Mouse (Mus musculus): ENCODE results near the gene B4galt2. TPM values are rescaled to one million over a fixed set of nuclear protein-coding genes. Genes with fewer than 3 reads are reported as not detected.

B4galt2 gene
- polyA plus RNA-seq, 1 experiment from 2014 or later: 18.2 TPM

GRCm38 (mm10) chr4:117887920-117888319 lies 4.6 kb upstream of the B4galt2 start:
- Histone ChIP-seq H3K27ac (no peak overlapping the region), H3K9me3 (replicated peaks; ENCODE audit: low read length) (no peaks in the 10 kb centered on the region), H3K4me3 (replicated peaks; ENCODE audit: low read depth, low read length) (no peak overlapping the region; the same call in 1 of the 2 replicates), H3K4me1 (replicated peaks; ENCODE audit: insufficient read depth, low read length) (peaks cover 11% of the 10 kb centered on the region), H3K9ac (ENCODE audit: low read depth, low read length) (no peak overlapping the region), H3K4me2 (ENCODE audit: low read length) (peak overlapping the region; percentile 98), H3K27me3 (ENCODE audit: insufficient read depth, low read length) (no peaks in the 10 kb centered on the region), H3K36me3 (ENCODE audit: insufficient read depth, low read length) (peaks cover 14% of the 10 kb centered on the region; the same call in 1 of the 2 replicates)
- ATAC-seq (replicated peaks; ENCODE audit: low FRiP score, low read depth) (no peak), DNase-seq (ENCODE audit: low spot score) (no peak)
- no peak for TF ChIP-seq CTCF (IDR thresholded peaks at IDR 0.05; ENCODE audit: low read depth)
- 75% methylated on average over 2 of the region's 2 CpGs for WGBS

GRCm38 (mm10) chr4:117887133-117887532 lies 3.8 kb upstream of the B4galt2 start, which contains the start of gene Atp6v0b:
Gene Atp6v0b, minus strand, starts transcription at chr4:117887333.
- under 1% methylated on average over 37 of the region's 37 CpGs for WGBS
- H3K9ac ChIP-seq (ENCODE audit: low read depth, low read length): peak within 1 kb of the TSS; percentile 80
- no peak for TF ChIP-seq CTCF (IDR thresholded peaks at IDR 0.05; ENCODE audit: low read depth)
- H3K27ac ChIP-seq: peak within 1 kb of the TSS; percentile 76
- peaks cover 14% of the 10 kb centered on the region; the same call in 1 of the 2 replicates for H3K36me3 ChIP-seq (ENCODE audit: insufficient read depth, low read length)
- no peaks in the 10 kb centered on the region for H3K27me3 ChIP-seq (ENCODE audit: insufficient read depth, low read length)
- ATAC-seq (replicated peaks; ENCODE audit: low FRiP score, low read depth) (peak; percentile 90), DNase-seq (ENCODE audit: low spot score) (peak; percentile 93)
- peaks cover 16% of the 10 kb centered on the region for H3K4me1 ChIP-seq (replicated peaks; ENCODE audit: insufficient read depth, low read length)
- peak within 1 kb of the TSS; percentile 91 for H3K4me3 ChIP-seq (replicated peaks; ENCODE audit: low read depth, low read length)
- peak within 1 kb of the TSS; percentile 98 for H3K4me2 ChIP-seq (ENCODE audit: low read length)
- no peaks in the 10 kb centered on the region for H3K9me3 ChIP-seq (replicated peaks; ENCODE audit: low read length)

- peak overlapping the region; percentile 76 for H3K27ac ChIP-seq
- TF ChIP-seq CTCF (IDR thresholded peaks at IDR 0.05; ENCODE audit: low read depth): no peak
- H3K9me3 ChIP-seq (replicated peaks; ENCODE audit: low read length): no peaks in the 10 kb centered on the region
- H3K9ac ChIP-seq (ENCODE audit: low read depth, low read length): peak overlapping the region; percentile 80
- ATAC-seq (replicated peaks; ENCODE audit: low FRiP score, low read depth) (peak; percentile 14; the same call in 1 of the 2 replicates), DNase-seq (ENCODE audit: low spot score) (no peak)
- peak overlapping the region; percentile 98 for H3K4me2 ChIP-seq (ENCODE audit: low read length)
- peak overlapping the region; percentile 91 for H3K4me3 ChIP-seq (replicated peaks; ENCODE audit: low read depth, low read length)
- H3K27me3 ChIP-seq (ENCODE audit: insufficient read depth, low read length): no peaks in the 10 kb centered on the region
- under 1% methylated on average over 24 of the region's 24 CpGs for WGBS
- H3K4me1 ChIP-seq (replicated peaks; ENCODE audit: insufficient read depth, low read length): peaks cover 14% of the 10 kb centered on the region
- H3K36me3 ChIP-seq (ENCODE audit: insufficient read depth, low read length): peaks cover 14% of the 10 kb centered on the region; the same call in 1 of the 2 replicates
These were observed 3.4 kb upstream of the B4galt2 start for GRCm38 (mm10) chr4:117886644-117887043.

- no peaks in the 10 kb centered on the region for H3K27me3 ChIP-seq (ENCODE audit: insufficient read depth, low read length)
- no peak for TF ChIP-seq CTCF (IDR thresholded peaks at IDR 0.05; ENCODE audit: low read depth)
- WGBS: 68% methylated on average over 9 of the region's 9 CpGs
- H3K27ac ChIP-seq: no peak overlapping the region
- peaks cover 14% of the 10 kb centered on the region; the same call in 1 of the 2 replicates for H3K36me3 ChIP-seq (ENCODE audit: insufficient read depth, low read length)
- no peak for DNase-seq (ENCODE audit: low spot score)
- H3K9ac ChIP-seq (ENCODE audit: low read depth, low read length): 0 out of 2 replicates have a peak overlapping the region, but pooled peaks have one; percentile 80
- ATAC-seq (replicated peaks; ENCODE audit: low FRiP score, low read depth): no peak
- H3K9me3 ChIP-seq (replicated peaks; ENCODE audit: low read length): no peaks in the 10 kb centered on the region
- H3K4me2 ChIP-seq (ENCODE audit: low read length): peak overlapping the region; percentile 98
- H3K4me1 ChIP-seq (replicated peaks; ENCODE audit: insufficient read depth, low read length): peaks cover 8% of the 10 kb centered on the region
- H3K4me3 ChIP-seq (replicated peaks; ENCODE audit: low read depth, low read length): peak overlapping the region; percentile 91
These were observed 2.7 kb upstream of the B4galt2 start for GRCm38 (mm10) chr4:117885994-117886393.

DNA sequence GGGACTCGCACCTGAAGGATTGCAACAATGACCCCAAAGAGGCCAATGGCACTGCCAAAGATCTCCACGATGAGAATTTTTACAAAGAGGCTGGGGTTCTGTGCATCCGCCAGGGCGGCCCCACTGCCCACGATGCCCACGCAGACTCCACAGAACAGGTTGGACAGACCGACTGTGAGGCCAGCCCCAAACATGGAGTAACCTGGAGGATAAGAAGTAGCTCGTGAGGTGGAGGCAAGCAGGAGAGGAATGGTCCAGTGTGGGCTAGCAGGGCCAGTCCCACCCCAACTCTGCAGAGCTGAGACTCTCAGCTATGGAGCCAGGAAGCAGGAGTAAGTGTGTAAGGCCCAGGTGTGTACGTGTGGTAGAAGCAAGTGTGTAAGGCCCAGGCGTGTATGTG lies 1.8 kb upstream of the B4galt2 start:
- Histone ChIP-seq H3K27me3 (ENCODE audit: insufficient read depth, low read length) (no peaks in the 10 kb centered on the region), H3K9ac (ENCODE audit: low read depth, low read length) (no peak overlapping the region), H3K4me2 (ENCODE audit: low read length) (no peak overlapping the region), H3K4me1 (replicated peaks; ENCODE audit: insufficient read depth, low read length) (peaks cover 5% of the 10 kb centered on the region; the same call in 1 of the 2 replicates), H3K9me3 (replicated peaks; ENCODE audit: low read length) (no peaks in the 10 kb centered on the region), H3K4me3 (replicated peaks; ENCODE audit: low read depth, low read length) (no peak overlapping the region), H3K27ac (no peak overlapping the region), H3K36me3 (ENCODE audit: insufficient read depth, low read length) (peaks cover 13% of the 10 kb centered on the region; the same call in 1 of the 2 replicates)
- ATAC-seq (replicated peaks; ENCODE audit: low FRiP score, low read depth) (no peak), DNase-seq (ENCODE audit: low spot score) (no peak)
- 95% methylated on average over 10 of the region's 10 CpGs for WGBS
- no peak for TF ChIP-seq CTCF (IDR thresholded peaks at IDR 0.05; ENCODE audit: low read depth)

GRCm38 (mm10) chr4:117884146-117884545 lies 859 bp upstream of the B4galt2 start:
- 88% methylated on average over 1 of the region's 1 CpGs for WGBS
- Histone ChIP-seq H3K36me3 (ENCODE audit: insufficient read depth, low read length) (peaks cover 4% of the 10 kb centered on the region; the same call in 1 of the 2 replicates), H3K9ac (ENCODE audit: low read depth, low read length) (no peak overlapping the region), H3K9me3 (replicated peaks; ENCODE audit: low read length) (no peaks in the 10 kb centered on the region), H3K4me2 (ENCODE audit: low read length) (no peak overlapping the region), H3K4me1 (replicated peaks; ENCODE audit: insufficient read depth, low read length) (peaks cover 5% of the 10 kb centered on the region; the same call in 1 of the 2 replicates), H3K27me3 (ENCODE audit: insufficient read depth, low read length) (no peaks in the 10 kb centered on the region), H3K4me3 (replicated peaks; ENCODE audit: low read depth, low read length) (no peak overlapping the region), H3K27ac (no peak overlapping the region)
- ATAC-seq (replicated peaks; ENCODE audit: low FRiP score, low read depth) (no peak), DNase-seq (ENCODE audit: low spot score) (no peak)
- no peak for TF ChIP-seq CTCF (IDR thresholded peaks at IDR 0.05; ENCODE audit: low read depth)
